Mouse (Mus musculus) liver, embryonic 13.5 days (tissue): ENCODE data around the gene Fkbp4. TPM values are rescaled to one million over a fixed set of nuclear protein-coding genes. Genes with fewer than 3 reads are reported as not detected.

ENCODE experiments used
- ATAC-seq: fragments of 200-750 bp; cut with Nextera tagmentation; 2 replicates; pipeline ENCODE4 v1.8.0; 2017; ENCODE audit warnings: low read depth, mild to moderate bottlenecking, moderate number of reproducible peaks, moderate library complexity
- DNase-seq: peaks from one replicate; pipeline ENCODE4 v3.0.0; 2022
- H3K27ac ChIP-seq: fragments of 300-500 bp; sonication (generic); 2 replicates; pipeline ENCODE4 v1.5.1; 2015; ENCODE audit warnings: moderate library complexity, mild to moderate bottlenecking, inconsistent platforms
- H3K27me3 ChIP-seq: fragments of 300-500 bp; sonication (generic); 2 replicates; pipeline ENCODE4 v1.6.1; 2015; ENCODE audit warnings: mild to moderate bottlenecking, inconsistent platforms
- H3K36me3 ChIP-seq: fragments of 300-500 bp; sonication (generic); 2 replicates; pipeline ENCODE4 v1.6.1; 2015; ENCODE audit warnings: mild to moderate bottlenecking, inconsistent platforms
- H3K4me1 ChIP-seq: fragments of 300-500 bp; sonication (generic); replicated peaks from 2 replicates; pipeline ENCODE4 v1.6.1; 2015; ENCODE audit warnings: inconsistent platforms
- H3K4me2 ChIP-seq: fragments of 300-500 bp; sonication (generic); 2 replicates; pipeline ENCODE4 v1.6.1; 2015; ENCODE audit warnings: inconsistent platforms, mild to moderate bottlenecking, moderate library complexity
- H3K4me3 ChIP-seq: fragments of 300-500 bp; sonication (generic); replicated peaks from 2 replicates; pipeline ENCODE4 v1.5.1; 2015; ENCODE audit warnings: mild to moderate bottlenecking, inconsistent platforms
- H3K9ac ChIP-seq: fragments of 300-500 bp; sonication (generic); 2 replicates; pipeline ENCODE4 v1.6.1; 2015; ENCODE audit warnings: mild to moderate bottlenecking, inconsistent platforms
- H3K9me3 ChIP-seq: fragments of 300-500 bp; sonication (generic); replicated peaks from 2 replicates; pipeline ENCODE4 v1.6.1; 2016; ENCODE audit warnings: inconsistent platforms
- WGBS: fragments of 180-500 bp; shearing (Covaris S2); methylation state at CpG from one replicate; pipeline ENCODE4 v1.1.7; 2015; ENCODE audit not compliant: insufficient replicate concordance; 5-methylcytosine and 5-hydroxymethylcytosine counted together
- polyA plus RNA-seq: library from polyadenylated mRNA; unstranded; fragments of >200 nt; fragmentation: Nextera tagmentation; extraction: Ambion mirVana; gene quantifications from 2 replicates; pipeline ENCODE4 v1.2.1, GENCODE M21; 2015

Gene Fkbp4
- polyA plus RNA-seq, 1 experiment from 2014 or later, result 273 TPM

DNA sequence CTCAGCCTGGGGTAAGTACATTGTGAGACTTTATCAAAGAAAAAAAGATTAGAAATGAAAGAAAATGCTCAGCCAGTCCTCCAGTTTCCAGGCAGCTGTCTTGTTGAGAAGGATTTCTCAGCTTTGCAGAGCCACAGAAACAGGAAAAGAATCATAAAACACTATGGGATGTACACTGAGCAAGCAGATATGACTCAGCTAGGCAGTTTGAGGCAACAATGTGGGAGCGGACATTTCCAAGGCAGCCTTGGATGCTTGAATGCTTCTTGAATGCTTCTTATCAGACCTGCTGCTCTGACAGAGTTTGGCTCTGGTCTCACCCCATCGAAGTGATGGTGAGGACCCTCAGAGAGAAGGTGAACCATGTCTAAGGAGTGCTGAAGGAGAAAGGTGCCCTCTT lies 17.4 kb downstream of the Fkbp4 start:
- peak overlapping the region; percentile 27; the same call in 1 of the 2 replicates for H3K9ac ChIP-seq
- H3K9me3 ChIP-seq, result no peaks in the 10 kb centered on the region
- no peak overlapping the region for H3K27ac ChIP-seq
- H3K4me1 ChIP-seq, result peaks cover 40% of the 10 kb centered on the region
- no peak for DNase-seq
- ATAC-seq, result no peak
- peaks cover 11% of the 10 kb centered on the region for H3K36me3 ChIP-seq
- H3K4me3 ChIP-seq, result no peak overlapping the region
- 51% methylated on average over 2 of the region's 2 CpGs for WGBS
- no peak overlapping the region for H3K4me2 ChIP-seq
- no peaks in the 10 kb centered on the region for H3K27me3 ChIP-seq

DNA sequence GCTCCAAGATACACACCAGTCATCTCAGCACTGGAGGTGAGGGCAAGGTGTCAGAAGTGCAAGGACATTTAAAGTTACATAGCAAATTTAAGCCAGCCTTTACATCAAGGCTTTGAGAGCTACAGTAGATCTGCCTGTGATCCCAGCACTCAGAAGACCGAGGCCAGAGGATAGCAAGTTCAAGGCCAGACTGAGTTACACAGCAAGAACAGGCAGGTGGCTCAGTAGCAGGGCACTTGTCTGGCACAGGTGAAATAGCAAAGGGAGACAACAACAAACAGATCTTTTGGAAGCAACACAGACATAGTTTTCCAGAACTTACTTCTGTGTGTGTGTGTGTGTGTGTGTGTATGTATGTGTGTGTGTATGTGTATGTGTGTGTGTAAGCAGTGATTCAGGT lies 20.4 kb downstream of the Fkbp4 start:
- Histone ChIP-seq H3K36me3 (peaks cover 31% of the 10 kb centered on the region), H3K4me3 (no peak overlapping the region), H3K27ac (no peak overlapping the region), H3K9ac (no peak overlapping the region), H3K4me2 (no peak overlapping the region), H3K9me3 (no peaks in the 10 kb centered on the region), H3K4me1 (peaks cover 24% of the 10 kb centered on the region), H3K27me3 (no peaks in the 10 kb centered on the region)
- DNase-seq, result no peak
- ATAC-seq, result no peak
- 66% methylated on average over 1 of the region's 1 CpGs for WGBS

DNA sequence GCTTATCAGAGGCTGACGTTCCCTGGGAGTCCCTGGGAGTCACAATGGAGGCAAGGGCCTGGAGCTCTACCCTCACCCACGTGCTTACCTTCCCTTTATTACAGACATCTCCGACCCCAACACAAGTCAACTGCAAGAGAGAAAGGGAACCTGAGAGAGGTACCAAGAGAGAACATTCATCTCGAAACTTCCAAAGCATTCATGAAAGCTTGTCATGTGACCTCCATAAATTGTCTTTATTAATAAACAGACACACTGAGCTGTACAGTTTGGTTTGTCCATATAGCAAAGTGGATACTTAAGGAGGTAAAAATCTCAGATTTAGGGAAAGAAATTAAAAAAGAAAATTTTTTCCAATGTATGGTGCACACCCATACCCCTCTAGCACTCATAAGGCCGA lies 22.3 kb downstream of the Fkbp4 start:
- no peak overlapping the region for H3K4me2 ChIP-seq
- H3K4me1 ChIP-seq, result peaks cover 11% of the 10 kb centered on the region
- no peaks in the 10 kb centered on the region for H3K9me3 ChIP-seq
- H3K27me3 ChIP-seq, result no peaks in the 10 kb centered on the region
- 86% methylated on average over 5 of the region's 5 CpGs for WGBS
- no peak overlapping the region for H3K4me3 ChIP-seq
- DNase-seq (no peak), ATAC-seq (no peak)
- no peak overlapping the region for H3K9ac ChIP-seq
- no peak overlapping the region for H3K27ac ChIP-seq
- H3K36me3 ChIP-seq, result peaks cover 50% of the 10 kb centered on the region

DNA sequence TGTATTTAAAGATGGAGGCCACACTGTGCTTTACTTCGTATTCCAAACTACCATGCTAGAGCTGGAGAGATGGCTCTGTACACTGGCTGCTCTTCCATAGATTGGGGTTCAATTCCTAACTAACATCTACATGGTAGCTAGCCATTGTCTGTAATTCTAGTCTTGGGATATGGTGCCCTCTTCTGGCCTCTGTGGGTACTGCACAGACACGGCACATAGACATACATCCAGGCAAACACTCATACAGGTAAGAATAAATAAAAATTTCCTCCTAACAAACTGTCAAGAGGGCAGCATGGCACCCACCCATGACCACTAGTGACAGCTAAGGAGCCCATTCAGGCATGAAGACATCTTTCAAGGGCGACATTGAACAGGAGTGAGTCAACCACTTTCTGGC lies 27.4 kb downstream of the Fkbp4 start:
- ATAC-seq (peak; percentile 24; the same call in 1 of the 2 replicates), DNase-seq (peak; percentile 53)
- Histone ChIP-seq H3K36me3 (peaks cover 80% of the 10 kb centered on the region), H3K9me3 (no peaks in the 10 kb centered on the region), H3K9ac (no peak overlapping the region), H3K27ac (no peak overlapping the region), H3K4me3 (no peak overlapping the region), H3K27me3 (no peaks in the 10 kb centered on the region), H3K4me1 (no peaks in the 10 kb centered on the region), H3K4me2 (no peak overlapping the region)
- 21% methylated on average over 3 of the region's 3 CpGs for WGBS

DNA sequence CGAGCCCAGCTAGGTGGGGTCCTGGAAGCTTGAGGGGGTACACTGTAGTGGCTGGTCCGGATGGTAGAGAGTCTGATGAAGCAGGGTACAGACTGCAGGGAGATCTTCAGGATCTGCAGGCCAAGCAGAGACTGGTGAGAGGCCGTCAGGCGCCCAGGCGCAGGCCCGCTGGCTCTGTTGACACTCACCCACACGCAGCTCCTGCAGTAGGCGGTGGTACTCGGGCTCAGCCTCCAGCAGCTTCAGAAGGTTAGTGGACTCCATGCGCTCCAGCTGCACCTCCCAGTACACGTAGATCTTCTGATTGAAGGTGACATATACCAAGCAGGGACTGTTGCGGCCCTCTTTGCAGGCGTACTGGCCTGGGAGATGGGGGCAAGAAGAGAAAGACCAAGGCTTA lies 28.2 kb downstream of the Fkbp4 start:
- DNase-seq, result no peak
- H3K4me2 ChIP-seq, result no peak overlapping the region
- no peaks in the 10 kb centered on the region for H3K27me3 ChIP-seq
- H3K9ac ChIP-seq, result no peak overlapping the region
- H3K4me3 ChIP-seq, result no peak overlapping the region
- no peaks in the 10 kb centered on the region for H3K9me3 ChIP-seq
- 87% methylated on average over 13 of the region's 13 CpGs for WGBS
- no peak overlapping the region for H3K27ac ChIP-seq
- peaks cover 74% of the 10 kb centered on the region for H3K36me3 ChIP-seq
- no peak for ATAC-seq
- H3K4me1 ChIP-seq, result no peaks in the 10 kb centered on the region

DNA sequence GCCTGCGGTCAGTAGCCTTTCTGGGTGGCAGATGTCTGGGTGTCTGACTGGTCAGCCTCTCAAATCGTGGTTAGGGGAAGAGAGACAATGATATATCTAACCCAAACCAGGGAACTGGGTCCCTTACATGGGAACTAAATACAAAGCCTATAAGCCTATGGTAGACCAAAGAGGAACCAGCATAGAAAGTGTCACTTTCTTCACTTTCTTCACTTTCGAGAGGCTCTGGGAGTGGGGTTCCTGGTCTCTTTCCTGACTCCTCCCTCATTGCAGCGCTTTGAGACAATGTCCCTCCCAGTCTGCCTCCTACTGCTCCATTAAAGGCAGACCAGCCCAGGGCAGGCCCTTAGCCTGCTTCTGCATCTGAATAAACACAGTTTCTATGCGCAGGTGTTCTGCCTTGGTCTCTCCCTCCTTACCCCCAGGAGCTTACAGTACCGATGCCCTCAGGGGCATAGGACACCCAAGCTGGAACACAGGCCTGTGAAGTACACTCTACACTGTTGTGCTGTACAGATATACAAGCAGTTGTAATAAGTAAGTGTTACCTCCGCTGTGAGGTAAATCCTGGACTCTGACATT lies 29.8 kb downstream of the Fkbp4 start:
- peaks cover 63% of the 10 kb centered on the region for H3K36me3 ChIP-seq
- no peak for ATAC-seq

DNA sequence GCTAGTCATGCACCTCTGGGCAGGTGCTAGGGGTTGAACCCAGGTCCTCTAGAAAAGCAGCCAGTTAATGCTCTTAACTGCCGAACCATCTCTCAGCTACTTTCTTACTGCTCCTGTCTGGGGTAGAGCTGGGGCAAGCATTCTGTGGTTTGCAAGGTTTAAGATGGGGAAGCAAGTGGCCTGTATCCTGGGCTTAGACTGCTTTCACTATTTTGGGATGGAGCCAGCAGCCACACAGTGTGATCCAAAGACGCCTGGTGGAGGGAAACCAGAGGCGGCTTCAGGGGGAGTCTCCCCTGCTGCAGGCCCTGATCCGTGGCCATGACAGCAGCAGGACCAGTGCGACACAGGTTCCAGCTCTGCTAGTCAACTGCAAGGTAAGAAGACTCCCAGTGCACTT lies 33.8 kb downstream of the Fkbp4 start:
- Histone ChIP-seq H3K4me3 (no peak overlapping the region), H3K9ac (no peak overlapping the region), H3K27me3 (no peaks in the 10 kb centered on the region), H3K9me3 (no peaks in the 10 kb centered on the region), H3K4me1 (no peaks in the 10 kb centered on the region), H3K36me3 (peaks cover 26% of the 10 kb centered on the region), H3K27ac (no peak overlapping the region), H3K4me2 (no peak overlapping the region)
- WGBS, result 57% methylated on average over 5 of the region's 5 CpGs
- ATAC-seq (no peak), DNase-seq (no peak)

More for the DNA sequence above, 29.8 kb downstream of the Fkbp4 start:
- H3K4me2 ChIP-seq, result no peak overlapping the region
- H3K27me3 ChIP-seq, result no peaks in the 10 kb centered on the region
- no peaks in the 10 kb centered on the region for H3K9me3 ChIP-seq
- H3K9ac ChIP-seq, result no peak overlapping the region
- no peak overlapping the region for H3K4me3 ChIP-seq
- 80% methylated on average over 7 of the region's 7 CpGs for WGBS
- no peak for DNase-seq
- no peak overlapping the region for H3K27ac ChIP-seq
- no peaks in the 10 kb centered on the region for H3K4me1 ChIP-seq

DNA sequence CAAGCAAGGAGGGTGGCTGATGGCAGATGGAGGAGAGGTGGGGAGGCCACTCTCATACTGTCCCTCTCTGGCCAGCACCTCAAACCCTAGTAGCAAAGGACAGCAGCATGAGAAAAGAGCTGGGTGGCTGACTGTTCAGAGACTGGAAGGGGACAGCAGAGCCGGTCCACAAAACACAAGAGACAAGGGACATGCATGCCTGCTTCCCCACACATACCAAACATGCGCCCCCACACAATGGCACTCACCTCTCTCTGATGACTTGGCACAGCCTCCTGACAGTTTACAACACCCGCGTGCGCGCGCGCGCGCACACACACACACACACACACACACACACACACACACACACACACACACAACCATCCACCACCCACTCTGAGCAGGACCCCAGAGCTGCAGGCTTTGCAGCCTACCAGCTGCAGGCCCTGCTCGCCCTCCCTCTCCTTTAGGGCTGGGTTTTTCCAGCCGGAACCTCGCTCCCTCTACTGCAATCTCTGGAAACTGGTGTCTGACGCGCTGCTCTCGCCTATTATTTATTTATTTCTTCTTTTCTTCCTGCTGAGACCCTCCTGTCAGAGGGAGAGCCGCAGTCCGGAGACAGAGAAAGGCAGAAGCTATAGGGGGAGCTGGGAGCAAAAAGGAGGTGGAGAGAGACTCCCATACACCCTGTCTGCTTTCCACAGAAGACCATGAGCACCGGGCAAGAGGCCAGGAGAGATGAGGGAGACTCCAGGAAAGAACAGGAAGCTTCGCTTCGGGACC lies 38.9 kb downstream of the Fkbp4 start:
- no peaks in the 10 kb centered on the region for H3K36me3 ChIP-seq
- H3K9me3 ChIP-seq, result no peaks in the 10 kb centered on the region
- ATAC-seq (0 out of 2 replicates have a peak, but pooled peaks have one; percentile 19), DNase-seq (no peak)
- no peak overlapping the region for H3K27ac ChIP-seq
- no peak overlapping the region; the same call in 1 of the 2 replicates for H3K4me3 ChIP-seq
- peaks cover 3% of the 10 kb centered on the region; the same call in 1 of the 2 replicates for H3K4me1 ChIP-seq
- H3K27me3 ChIP-seq, result no peaks in the 10 kb centered on the region
- whole genome bisulfite sequencing, result 60% methylated on average over 20 of the region's 21 CpGs
- H3K4me2 ChIP-seq, result peak overlapping the region; percentile 32
- H3K9ac ChIP-seq, result 0 out of 2 replicates have a peak overlapping the region, but pooled peaks have one; percentile 26

DNA sequence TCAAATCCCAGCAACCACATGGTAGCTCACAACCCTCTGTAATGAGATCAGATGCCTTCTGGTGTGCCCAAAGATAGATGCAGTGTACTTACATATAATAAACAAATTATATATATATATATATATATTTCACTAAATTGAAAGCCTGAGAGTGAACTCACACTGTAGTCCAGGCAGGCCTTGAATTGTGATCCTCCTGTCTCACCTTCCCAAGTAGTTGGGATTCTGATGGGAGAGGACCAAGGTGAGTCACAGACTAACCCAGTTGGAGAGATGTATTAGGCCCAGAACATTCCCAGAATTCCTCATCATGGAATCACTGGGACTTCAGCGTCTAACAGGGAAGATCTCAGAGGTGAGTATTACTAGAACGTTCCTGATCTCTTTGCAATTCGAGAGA lies 39.5 kb downstream of the Fkbp4 start, which contains the start of gene Nrip2:
Gene Nrip2 (plus strand): TSS at position 301 of the 400 bp plus-strand sequence.
- Histone ChIP-seq H3K4me3 (no peak within 1 kb of the TSS; the same call in 1 of the 2 replicates), H3K9ac (0 out of 2 replicates have a peak within 1 kb of the TSS, but pooled peaks have one; percentile 26), H3K36me3 (no peaks in the 10 kb centered on the region), H3K4me2 (peak within 1 kb of the TSS; percentile 32), H3K27ac (peak within 1 kb of the TSS; percentile 47), H3K4me1 (peaks cover 3% of the 10 kb centered on the region; the same call in 1 of the 2 replicates), H3K9me3 (no peaks in the 10 kb centered on the region), H3K27me3 (no peaks in the 10 kb centered on the region)
- WGBS, result 54% methylated on average over 3 of the region's 3 CpGs
- no peak for DNase-seq
- ATAC-seq, result no peak

DNA sequence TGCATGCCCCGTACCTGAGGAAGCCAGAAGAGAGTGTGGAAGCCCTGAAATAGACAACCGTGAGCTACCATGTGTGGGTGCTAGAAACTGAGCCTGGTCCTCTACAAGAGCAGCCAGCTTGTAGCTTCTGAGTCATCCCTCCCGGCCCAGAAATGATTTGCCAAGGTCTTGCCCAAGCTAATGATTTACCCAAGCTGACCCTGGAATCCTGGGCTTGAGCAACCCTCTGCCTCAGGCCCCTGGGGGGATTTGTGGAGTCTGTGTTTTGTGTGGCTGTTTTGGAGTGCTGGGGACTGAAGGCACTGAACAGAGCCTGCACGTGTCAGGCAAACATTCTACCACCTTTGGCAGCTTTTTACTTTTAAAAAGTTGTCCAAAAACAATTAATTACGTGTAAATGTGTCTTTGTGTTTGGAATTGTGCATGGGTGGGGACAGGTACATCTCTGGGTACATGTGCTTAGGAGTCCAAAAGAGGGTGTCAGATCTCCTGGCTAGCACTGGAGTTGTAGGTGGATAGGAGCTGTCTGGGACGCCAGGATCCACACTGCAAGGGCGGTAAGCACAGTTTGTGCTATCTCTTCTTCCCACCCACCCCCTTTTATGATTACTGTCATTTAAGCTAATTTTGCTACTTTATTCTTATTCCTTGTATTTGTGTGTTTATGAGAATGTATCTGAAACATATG lies 40.8 kb downstream of the Fkbp4 start:
- Histone ChIP-seq H3K4me2 (no peak overlapping the region), H3K4me3 (no peak overlapping the region), H3K9ac (no peak overlapping the region), H3K9me3 (no peaks in the 10 kb centered on the region), H3K27me3 (no peaks in the 10 kb centered on the region), H3K4me1 (peaks cover 3% of the 10 kb centered on the region; the same call in 1 of the 2 replicates), H3K36me3 (no peaks in the 10 kb centered on the region), H3K27ac (peak overlapping the region; percentile 47)
- DNase-seq (no peak), ATAC-seq (peak; percentile 55)
- 51% methylated on average over 7 of the region's 7 CpGs for WGBS

DNA sequence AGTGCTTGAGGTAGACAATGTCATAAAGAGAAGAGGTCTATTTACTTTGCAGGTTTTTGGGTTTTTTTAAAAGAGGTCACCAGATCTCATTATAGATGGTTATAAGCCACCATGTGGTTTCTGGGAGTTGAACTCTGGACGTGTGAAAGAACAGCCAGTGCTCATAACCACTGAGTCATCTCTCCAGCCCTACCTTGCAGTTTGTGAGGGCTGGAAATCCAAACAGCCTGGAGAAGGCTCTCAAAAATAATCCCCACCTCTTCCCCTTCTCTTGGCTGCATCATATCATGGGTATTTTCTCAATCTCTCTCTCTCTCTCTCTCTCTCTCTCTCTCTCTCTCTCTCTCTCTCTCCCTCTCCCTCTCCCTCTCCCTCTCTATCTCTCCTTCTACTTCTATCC lies 47.8 kb downstream of the Fkbp4 start:
- Histone ChIP-seq H3K4me2 (no peak overlapping the region), H3K36me3 (no peaks in the 10 kb centered on the region), H3K27ac (no peak overlapping the region), H3K4me3 (no peak overlapping the region), H3K27me3 (no peaks in the 10 kb centered on the region), H3K4me1 (no peaks in the 10 kb centered on the region), H3K9ac (no peak overlapping the region), H3K9me3 (no peaks in the 10 kb centered on the region)
- no peak for DNase-seq
- 33% methylated on average over 1 of the region's 1 CpGs for WGBS
- ATAC-seq, result no peak
